Mouse (Mus musculus): ENCODE results near the gene Lipe. TPM values are rescaled to one million over a fixed set of nuclear protein-coding genes. Genes with fewer than 3 reads are reported as not detected.
"Not testable (repeated sequence)": the region's sequence is repeated elsewhere in the genome, so short reads cannot be mapped to it uniquely, and the experiment has no call there.

Lipe gene
- polyA plus RNA-seq, 1 experiment = 702 TPM

DNA sequence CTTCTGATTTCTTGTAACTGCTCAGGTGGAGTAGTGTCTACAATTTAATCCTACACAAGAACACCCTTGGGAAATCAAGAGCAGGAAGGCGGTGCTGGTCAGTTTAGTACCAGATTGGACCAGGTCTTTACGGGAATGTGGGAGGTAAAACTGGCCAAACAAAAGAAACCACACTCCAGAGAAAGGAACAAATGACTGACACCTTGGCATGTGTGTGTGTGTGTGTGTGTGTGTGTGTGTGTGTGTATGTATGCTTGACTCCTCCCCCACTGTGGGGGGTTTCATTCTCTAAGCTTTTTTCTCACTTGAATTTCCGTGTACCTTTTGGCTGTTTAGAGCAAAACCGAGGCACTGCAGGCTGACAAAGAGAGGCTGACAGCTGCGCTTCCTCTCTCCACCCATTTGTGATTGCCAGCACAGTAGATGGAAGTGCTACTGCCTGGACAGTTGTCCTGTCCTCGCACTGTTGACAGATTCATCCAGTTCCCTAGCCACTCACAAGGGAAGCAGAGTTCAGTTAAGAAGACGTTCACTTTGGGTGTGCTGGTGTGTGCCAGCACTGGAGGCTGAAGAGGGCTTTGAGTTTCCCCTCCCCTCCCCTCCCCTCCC, 14.4 kb upstream of the Lipe start, which contains the start of gene Cxcl17:
Gene Cxcl17 (minus strand): TSS at position 54 of the 609 bp plus-strand sequence.
- DNase-seq (ENCODE audit: low read depth) = no peak

DNA sequence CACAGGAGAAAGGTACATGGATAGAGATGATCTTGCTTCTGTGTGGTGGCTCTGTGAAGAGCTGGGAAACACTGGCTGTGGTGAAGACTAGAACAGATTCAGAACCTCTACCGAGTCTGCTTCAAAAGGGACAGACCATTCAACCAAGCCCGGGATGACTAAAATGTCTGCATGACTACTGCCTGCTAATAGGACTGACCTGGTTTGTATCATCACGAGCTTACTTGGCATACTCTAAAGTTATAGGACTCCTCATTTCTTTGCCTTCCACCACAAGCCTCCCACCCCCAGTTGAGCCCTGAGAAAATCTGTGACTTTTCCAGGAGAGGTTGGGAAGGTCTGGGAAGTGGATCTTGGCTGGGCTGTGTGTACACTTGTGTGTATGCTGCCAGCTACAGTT, 13.4 kb upstream of the Lipe start:
- no peak for DNase-seq (ENCODE audit: low read depth)

DNA sequence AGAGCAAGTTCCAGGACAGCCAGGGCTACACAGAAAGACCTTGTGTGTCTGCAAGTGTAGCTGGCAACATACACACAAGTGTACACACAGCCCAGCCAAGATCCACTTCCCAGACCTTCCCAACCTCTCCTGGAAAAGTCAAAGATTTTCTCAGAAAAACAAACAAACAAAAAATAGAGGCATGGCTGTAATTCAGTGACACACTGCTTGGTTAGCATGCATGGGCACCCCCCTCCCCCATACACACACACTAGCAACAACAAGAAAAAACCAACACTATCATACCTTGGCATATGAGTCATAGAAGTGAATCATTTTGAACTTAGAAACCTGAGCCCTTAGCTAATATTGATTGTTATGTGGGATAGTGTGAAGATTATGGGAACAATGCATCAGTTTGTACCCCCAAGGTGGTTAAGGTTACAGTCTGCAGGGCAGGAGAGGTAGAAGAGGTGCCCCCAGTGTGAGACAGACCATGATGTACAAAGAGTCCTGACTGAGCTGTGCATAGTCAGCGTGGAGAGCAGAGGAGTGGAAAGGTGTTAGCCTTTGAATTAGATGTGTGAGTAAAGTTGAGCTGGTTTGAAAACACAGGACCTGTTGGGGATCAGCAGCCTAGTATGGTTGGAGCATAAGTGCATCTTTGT, 12.6 kb upstream of the Lipe start:
- no peak for DNase-seq (ENCODE audit: low read depth)

DNA sequence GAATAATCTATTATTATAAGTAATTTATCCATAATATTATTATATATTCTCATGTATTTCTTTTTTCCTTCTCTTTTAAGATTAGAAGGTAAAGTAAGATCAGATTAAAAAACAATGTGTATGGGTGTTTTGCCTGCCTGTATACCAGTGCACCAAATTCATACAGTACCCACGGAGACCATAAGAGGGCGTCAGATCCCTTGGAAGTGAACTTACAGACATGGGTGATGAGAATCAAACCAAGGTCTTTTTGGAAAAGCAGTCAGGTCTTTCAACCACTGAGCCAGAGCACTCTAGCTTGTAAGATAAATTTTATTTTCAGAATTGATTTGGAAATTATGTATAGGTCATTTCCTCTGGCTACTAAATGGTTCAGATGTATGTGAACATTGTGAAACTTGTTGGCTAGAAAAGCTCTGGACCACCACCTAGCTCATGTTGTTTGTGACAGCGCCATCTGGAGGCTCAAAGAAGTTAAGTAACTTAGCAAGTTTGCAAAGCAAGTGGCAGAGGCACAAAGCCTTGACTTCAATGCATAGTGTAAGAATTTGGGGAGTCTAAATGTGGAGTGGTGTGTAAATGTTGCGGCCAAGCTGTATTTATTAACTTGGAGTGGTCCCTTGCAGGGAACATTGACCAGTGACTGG, 10.7 kb upstream of the Lipe start:
- no peak for DNase-seq (ENCODE audit: low read depth)

DNA sequence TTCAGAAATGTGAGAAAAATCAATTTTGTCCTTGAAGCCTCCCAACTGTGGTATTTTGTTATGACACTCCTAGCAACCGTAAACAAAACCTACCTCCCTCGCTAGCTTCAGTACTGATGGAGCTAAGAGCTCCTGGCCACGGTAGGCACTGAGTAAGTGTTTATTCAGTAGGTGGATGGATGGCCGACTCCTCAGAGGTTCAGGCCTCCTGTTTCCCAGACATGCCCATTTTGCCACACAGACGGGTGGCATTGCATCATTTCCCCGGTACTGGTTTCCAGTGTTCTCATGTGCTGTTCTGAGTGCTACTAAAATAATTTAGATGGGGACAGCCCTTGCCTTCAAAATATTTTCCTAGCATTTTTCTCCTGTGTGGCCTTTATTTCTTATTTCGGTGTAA, 8.0 kb upstream of the Lipe start:
- DNase-seq (ENCODE audit: low read depth) = no peak

DNA sequence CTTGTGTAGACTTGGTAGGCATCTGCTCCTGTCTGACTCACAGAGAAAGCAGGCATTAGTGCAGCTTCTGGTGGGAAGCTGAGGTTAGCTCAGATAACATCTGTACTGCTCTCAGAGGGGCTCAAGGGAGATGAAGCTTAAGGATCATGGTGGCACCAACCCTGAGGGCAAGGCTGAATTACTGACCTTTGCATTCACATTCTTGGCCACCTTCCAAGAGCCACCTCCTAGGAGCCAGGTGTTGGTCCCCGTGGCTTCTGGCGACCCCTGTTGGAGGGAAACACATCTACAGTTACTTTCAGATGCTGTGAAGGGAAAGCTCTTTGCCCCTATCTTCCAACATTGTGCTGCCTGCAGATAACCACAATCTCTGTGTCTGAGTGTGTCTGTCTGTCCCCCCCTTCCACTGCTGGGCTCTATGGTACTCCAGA, 4.2 kb upstream of the Lipe start:
- DNase-seq (ENCODE audit: low read depth) = no peak

DNA sequence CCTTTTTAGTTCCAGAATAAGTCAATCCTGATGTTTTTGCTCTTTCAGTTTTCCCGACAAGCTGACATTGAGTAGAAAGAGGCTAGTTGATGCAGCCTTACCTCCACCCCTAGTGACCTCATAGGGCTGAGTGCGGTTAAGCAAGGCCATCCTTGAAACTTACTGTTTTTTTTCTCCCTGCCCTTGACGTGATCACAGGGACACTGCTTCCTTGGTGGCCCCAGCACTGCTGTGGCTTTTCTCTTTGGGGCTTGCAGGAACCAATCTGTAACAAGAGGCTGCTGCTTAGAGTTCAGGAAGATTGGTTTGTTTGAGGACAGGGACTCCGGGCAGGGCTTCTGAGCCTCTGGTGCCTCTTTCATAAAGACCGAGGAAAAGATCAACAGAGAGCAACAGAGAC, 3.5 kb upstream of the Lipe start:
- no peak for DNase-seq (ENCODE audit: low read depth)

DNA sequence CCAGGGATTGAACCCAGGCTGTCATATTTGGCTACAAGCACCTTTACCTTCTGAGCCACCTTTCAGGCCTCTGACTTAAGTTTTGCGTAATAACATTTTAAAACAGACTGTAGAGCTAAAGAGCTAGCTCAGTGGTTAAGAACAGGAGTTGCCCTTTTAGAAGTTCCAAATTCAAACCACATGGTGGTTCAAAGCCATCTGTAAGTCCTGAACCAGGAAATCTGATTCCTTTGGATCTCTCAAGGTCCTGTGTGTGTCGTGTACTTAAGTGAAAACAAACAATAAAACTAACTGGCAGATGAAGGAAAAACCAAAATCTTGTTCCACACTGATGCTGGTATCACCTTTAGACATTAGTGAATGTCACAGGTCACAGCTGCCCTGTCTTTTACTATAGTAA, 3.0 kb upstream of the Lipe start:
- no peak for DNase-seq (ENCODE audit: low read depth)

DNA sequence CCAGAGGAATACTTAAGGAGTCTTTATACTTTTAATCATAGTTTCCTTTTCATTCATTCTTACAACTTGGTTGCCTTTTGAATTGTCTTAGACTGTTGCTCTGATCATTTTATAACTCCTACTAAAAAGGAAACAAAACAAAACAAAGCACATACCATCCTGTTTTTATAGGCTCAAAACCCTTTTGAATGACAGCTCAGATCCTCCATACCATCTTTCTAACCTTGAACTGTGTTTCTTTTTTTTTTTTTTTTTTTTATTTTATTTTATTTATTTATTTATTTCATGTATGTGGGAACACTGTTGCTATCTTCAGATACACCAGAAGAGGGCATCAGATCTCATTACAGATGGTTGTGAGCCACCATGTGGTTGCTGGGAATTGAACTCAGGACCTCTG, 518 bp upstream of the Lipe start:
- DNase-seq (ENCODE audit: low read depth) = not testable (repeated sequence)

DNA sequence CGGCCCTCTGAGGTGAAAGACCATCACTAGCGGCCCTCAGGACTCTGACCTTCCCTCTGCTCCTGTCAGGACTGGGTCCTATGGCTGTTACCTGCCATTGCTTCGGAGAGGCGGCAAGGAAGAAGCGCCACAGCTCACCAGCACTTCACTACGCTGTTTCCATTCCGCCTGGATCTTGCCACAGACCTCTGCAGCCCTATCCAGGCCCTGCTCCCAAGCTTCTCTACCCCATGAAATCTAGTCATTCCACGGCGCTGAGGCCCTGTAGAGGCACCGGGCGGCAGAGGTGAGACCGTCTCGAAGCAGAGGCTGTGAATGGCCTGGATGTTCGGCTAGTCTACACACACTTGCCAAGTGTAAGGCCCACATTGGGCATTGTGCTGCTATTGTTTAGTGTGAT, 1.9 kb downstream of the Lipe start:
- DNase-seq (ENCODE audit: low read depth) = no peak

DNA sequence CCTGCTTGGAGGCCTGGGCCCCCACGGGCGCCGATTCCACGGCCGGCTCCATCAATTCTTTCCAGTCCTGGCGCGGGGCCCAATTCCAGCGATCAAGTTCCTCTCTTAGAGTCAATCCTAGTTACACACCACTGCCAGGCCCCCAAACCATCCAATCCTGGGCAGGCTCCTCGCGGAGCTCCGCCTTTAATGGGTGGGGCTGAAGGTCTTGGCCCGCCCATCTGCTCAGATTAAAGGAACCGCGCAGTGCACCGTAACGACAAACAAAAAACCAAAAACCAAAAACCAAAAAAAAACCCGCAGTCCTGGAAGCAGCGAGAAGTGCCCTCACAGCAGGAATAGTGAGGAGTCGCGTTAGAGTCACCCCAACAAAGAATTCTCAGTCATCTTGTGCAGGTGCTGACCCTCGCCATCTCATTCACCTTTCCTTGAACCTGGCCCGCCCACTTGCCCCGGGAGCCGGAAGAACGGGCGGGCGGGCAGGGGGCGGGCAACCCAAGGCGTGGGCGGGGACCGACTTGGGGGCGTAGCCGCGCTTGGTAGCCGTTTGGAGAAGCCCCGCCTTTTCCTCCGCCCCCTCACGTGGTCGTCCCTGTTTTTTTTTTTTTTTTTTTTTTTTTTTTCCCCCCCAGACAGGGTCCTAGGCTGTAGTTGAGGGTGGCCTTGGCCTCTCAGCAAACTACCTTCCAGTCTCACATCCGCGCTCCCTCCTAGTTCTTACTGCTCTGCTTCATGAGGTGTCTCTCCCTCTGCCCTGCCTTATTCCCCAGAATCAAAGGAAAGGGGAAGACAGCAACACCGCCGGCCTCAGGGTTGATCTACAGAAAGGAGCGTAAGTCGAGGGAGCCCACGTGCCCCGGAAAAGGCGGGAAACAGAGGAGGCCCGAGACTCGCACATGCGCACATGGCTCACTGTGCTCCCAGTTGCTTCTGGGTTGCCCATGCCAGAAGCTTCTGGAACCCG, 2.7 kb downstream of the Lipe start:
- no peak for DNase-seq (ENCODE audit: low read depth)

DNA sequence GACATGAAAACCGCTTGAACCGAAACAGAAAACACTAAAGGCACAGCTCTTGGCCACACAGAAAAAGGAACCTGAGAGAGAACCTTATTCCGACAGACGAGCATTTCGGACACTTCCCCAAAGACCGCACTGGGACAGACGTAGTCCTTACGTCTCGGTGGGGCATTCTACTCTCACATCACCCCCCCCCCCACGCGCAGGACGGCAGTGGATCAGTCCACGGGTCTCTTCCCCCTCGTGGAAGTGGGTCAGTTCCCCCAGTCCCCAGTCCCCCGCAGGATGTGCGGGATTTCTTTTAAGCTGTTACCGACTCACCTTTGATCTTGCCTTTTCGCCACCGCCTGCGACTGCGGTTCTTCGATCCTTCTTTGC, 3.3 kb downstream of the Lipe start:
- no peak for DNase-seq (ENCODE audit: low read depth)

DNA sequence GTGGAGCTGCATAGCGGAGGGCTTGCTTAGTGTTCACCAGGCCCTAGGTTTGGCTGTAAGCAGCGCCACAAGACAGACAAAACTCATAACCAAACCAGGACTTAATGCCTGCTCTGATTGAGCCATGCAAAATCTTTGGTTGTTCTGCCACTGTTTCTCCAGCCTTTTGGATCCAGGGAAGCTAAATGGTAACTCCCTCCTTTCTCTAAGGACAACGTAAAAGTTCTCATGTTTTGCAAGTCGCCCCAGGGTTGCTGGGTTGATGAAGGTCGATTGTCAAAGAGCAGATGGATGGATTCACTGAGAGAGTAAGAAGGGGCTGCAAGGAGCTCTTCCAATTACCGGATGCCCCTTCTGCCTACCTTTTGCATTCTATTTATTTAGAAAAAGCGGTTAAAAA, 3.8 kb downstream of the Lipe start:
- no peak for DNase-seq (ENCODE audit: low read depth)

DNA sequence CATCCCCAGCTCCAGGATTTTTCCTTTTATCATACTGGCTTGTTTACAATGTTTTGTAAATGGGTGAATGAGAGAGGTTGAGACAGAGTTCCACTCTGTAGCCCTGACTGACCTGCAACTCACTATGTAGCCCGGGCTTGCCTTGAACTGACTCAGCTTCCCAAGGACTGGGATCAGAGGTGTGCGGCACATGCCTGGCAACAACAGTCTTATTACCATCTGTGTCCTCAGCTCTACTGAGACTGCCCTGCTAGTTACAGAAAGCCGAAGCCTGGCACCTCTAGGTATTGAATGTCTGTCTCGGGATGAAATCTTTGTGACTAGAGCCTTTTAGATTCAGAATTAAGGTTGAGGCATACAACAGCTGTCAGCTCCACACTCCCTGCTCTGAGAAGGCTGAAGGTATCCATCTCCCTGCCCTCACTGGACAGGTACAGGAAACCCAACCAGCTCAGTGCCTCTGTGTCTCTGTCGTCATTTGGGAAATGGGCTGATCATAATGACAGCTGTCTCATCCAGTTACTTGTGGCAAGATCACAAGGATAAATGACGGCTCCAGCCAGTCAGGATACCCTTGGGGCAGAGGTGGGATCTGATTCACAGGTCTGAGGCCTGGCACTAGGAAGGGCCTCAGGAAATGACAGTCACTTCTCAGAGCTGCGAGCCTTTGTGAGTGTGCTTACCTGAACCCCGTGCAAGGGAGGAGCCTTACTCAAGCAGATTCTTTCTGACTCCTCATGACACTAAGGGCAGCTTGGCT, 4.9 kb downstream of the Lipe start:
- DNase-seq (ENCODE audit: low read depth) = no peak

DNA sequence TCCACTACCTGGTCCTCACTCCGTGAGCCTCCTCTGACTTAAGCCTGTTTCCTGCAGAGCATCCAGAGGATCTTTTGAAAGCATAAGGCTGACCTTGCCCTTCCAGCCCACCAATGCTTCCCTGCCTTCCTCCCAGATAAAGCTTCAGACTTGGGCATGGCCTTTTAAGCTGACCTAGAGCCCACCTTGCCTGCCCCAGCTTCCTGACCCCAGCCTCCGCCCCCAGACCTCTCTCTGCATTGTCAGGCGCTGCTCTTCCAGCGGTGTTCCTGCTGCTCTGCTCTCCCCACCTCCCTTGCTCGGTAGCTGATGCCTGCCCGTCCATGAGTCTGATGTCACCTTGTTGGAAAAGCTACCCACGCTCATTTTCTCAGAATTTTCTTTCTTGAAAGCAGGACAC, 5.7 kb downstream of the Lipe start:
- DNase-seq (ENCODE audit: low read depth) = no peak

DNA sequence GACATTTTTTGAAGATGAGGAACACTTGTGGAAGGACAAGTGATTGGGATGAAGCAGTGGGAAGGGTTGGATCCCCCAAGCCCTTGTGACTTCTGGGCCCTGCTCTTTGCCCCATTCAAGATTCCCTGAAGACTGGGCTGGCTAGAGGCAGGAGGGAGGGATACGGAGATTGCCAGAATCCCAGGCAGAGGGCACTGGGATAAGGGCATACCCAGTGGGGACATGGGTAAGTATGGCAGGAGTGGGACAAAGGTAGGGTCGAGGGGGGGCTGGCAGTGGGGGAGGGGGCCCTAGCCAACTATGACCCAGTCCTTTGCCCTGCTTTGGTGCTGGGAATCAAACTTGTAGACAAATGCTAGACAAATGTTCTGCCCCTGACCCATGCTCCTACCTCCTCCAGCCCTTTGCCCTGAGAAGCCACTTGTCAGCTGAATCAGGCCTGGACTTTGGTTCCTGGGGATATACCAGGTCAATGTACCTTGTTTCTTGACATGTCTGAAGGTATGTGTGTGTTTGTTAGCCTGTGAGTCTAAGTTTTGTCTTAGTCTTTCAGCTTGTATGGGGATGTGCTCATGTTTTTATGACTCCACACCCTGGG, 6.6 kb downstream of the Lipe start:
- DNase-seq (ENCODE audit: low read depth) = no peak

DNA sequence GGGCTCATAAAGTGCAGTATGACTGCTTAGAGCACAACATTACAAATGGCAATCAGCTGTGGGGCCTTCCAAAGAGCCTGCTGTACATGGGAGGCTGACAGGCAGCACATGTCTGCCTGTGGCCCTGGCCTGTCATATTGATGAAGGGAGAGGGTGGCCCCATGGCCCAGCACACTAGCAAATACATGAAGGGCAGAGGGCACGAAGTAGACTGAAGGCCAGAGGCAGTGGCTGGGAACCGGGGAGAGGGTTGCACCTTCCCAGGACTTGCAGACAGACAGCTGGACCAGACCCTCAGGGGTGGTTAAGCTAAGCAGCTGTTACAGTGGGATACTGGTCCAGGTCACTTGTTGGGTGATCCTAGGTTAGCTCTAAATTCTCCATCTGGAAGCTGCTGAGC, 7.5 kb downstream of the Lipe start:
- no peak for DNase-seq (ENCODE audit: low read depth)

DNA sequence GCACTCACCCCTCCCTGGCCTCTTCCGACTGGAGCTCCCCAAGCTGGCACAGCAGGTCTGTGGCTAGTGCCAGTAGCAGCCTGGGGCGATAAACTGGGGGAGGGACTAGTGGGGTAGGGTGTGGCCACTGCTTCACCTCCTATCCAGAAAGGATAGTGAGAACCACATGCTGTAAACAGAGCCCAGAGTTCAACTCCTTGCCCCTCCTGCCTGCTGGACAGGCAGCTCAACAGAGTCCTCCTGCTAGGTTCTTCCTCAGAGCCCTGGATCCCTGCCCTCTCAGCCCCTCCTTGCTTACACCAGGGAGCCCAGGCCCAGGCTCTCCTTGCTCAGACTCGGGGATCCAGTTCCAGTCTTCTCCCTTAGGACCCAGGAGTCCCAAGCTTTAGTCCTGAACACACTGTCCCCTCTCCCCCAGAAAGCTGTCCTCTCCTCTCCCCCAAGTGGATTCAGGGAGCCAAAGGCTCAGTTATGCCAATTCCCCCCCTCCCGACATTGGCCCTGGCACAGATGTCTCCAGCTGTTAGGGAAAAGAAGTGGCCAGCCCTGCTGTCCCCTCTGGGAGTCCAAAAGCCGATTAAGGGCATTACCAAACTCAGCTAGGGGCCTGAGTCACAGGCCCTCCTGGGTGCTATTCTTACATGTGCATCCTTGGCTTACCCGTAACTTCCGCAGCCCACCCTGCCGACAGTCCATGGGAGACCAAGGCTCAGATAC, 8.3 kb downstream of the Lipe start:
- no peak for DNase-seq (ENCODE audit: low read depth)

DNA sequence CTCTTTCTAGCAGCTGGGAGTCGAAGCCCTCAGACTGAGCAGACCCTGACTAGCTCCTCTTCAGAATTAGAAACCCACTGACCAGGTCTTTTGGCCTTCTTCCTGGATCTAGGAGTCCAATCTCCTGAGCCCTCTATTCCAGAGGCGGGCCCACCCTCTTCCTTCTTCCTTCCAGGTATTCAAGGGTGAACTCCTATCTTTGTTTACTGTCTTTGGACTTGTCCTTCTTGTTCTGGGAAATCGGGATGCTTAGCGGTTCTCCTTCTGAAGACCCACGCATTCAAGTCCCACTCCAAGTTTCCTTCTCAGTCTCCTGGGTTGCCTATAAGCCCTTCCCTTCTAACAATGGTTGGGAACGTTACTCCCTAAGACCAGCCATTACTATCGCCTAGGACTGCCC, 9.6 kb downstream of the Lipe start:
- DNase-seq (ENCODE audit: low read depth) = no peak

DNA sequence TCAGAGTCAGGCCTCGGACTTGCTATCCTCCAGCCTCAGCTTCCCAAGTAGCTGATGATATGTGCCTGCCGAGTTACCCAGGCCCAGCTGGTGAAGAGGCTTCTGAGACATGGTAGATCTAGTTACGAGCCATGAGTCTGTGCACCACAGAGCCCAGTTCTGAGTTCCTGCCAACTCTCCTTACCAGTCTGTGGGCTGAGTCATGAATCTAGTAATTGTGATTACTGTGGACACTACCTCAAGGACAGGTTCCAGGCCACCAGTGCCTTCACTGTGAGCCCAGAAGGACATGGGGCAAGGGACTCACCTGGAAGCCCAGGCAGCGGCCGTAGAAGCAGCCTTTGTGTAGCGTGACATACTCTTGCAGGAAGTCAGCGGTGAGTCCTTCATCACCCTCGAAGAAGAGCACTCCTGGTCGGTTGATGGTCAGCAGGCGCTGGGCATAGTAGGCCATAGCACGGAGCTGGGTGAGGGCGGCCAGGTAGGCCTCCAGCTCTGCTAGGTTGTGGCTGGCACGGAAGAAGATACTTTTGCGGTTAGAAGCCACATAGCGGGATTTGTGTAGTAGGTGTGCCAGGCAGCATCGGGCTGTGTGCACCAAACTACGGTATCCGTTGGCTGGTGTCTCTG, 10.6 kb downstream of the Lipe start:
- no peak for DNase-seq (ENCODE audit: low read depth)
